Mouse (Mus musculus) cortical plate, adult 2 months (tissue): Measurements from ENCODE around the gene Adamts3.

ENCODE experiments used
- CTCF ChIP-seq: fragments of 200-500 bp; IDR thresholded peaks from 2 replicates; pipeline ENCODE4 v1.5.1; 2011; ENCODE audit warnings: mild to moderate bottlenecking, control low read depth, low read length; ENCODE audit not compliant: insufficient read depth; ENCODE audit errors: extremely low read depth
- POLR2A ChIP-seq: fragments of 200-500 bp; IDR thresholded peaks from 2 replicates; pipeline ENCODE4 v1.6.1; 2011; ENCODE audit warnings: mild to moderate bottlenecking, low read length, control low read depth; ENCODE audit not compliant: insufficient read depth; ENCODE audit errors: extremely low read depth

- TF ChIP-seq POLR2A (no peak), CTCF (no peak)
These were observed 14.4 kb upstream of the Adamts3 start for GRCm38 (mm10) chr5:89897495-89897894.
